Mouse (Mus musculus): ENCODE measurements around the gene Odf3. TPM values are rescaled to one million over a fixed set of nuclear protein-coding genes. Genes with fewer than 3 reads are reported as not detected.
A peak's percentile ranks its signal among the peaks of the same experiment; 100 is the strongest.

Odf3 gene
- polyA plus RNA-seq, 2 experiments: not detected

DNA sequence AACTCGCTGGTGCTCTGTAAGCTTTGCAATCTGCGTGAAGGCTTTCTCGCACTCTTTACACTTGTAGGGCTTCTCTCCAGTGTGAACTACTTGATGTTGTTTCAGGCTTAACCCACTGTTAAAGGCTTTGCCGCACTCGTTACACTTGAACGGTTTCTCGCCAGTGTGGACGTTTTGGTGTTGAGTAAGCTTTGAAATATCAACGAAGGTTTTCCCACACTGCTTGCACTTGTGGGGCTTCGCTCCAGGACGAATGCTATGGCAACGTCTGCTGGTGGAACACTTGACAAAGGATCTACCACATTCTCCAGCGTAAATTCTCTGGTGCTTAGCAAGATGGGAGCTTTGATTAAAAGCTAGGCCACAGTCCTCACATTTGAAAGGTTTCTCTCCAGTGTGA is 35.9 kb upstream of the Odf3 start:
- H3K9me3 ChIP-seq (ENCODE audit: control insufficient read depth, low read length): no peaks in the 10 kb centered on the region
- H3K4me1 ChIP-seq (replicated peaks; ENCODE audit: control insufficient read depth in 2 of 2, insufficient read depth in 2 of 2, low read length in 1 of 2): no peaks in the 10 kb centered on the region
- DNase-seq (ENCODE audit: low read depth in 3 of 3, low spot score in 3 of 3): no peak
- TF ChIP-seq EP300 (IDR thresholded peaks at IDR 0.05; ENCODE audit: low read depth) (no peak), CTCF (IDR thresholded peaks at IDR 0.05; ENCODE audit: low read depth) (no peak)
- no peak overlapping the region for H3K4me2 ChIP-seq (ENCODE audit: low read depth)
- H3K36me3 ChIP-seq (replicated peaks; ENCODE audit: control insufficient read depth, insufficient read depth, low read depth): no peaks in the 10 kb centered on the region
- ATAC-seq (ENCODE audit: insufficient read depth): no peak
- H3K9ac ChIP-seq (replicated peaks): no peak overlapping the region
- no peak overlapping the region for H3K27ac ChIP-seq
- no peaks in the 10 kb centered on the region for H3K27me3 ChIP-seq (ENCODE audit: control insufficient read depth, insufficient read depth, low read length)
- WGBS (ENCODE audit: insufficient replicate concordance): 78% methylated on average over 13 of the region's 13 CpGs
- no peak overlapping the region for H3K4me3 ChIP-seq (ENCODE audit: insufficient read depth in 1 of 2, low read depth in 2 of 2, low read length in 2 of 2)

DNA sequence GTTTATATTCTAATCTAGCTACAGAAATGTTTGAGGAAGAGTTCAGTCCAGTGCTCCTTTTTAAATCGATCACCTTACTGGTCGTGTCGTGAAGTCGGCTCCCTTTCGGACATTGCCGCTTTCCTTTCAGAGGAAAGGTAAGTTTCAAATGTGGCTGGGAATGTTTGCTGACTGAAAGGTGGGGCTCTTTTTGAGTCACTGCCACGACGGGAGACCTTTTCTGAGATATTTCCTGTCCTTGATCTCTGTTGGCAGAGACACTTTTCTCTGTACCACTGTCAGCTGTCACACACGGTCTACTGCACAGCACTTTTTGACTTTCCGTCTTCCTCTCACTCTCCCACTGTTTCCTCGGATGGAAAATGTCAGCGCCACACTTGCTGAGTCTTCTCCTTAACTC is 34.8 kb upstream of the Odf3 start:
- WGBS (ENCODE audit: insufficient replicate concordance): 69% methylated on average over 12 of the region's 12 CpGs

DNA sequence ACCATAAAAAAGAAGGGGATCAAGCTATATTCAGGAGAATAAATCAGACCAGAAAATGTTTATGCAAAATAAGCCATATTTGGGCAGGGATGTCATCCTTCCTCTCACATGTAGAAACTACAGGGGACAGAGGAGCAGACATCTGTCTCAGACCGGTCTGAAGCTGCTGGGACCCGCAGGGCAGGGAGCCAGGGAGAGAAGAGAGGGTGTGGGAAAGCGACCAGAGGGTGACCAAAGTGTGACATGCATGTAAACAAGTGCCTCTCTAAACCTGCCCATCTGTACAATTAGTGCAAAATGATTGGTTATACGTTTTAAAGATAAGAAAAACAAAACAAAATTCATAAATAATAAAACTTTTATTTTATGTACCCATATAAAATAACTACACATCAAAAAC is 27.4 kb upstream of the Odf3 start:
- no peaks in the 10 kb centered on the region for H3K36me3 ChIP-seq (replicated peaks; ENCODE audit: control insufficient read depth, insufficient read depth, low read depth)
- no peak overlapping the region for H3K4me2 ChIP-seq (ENCODE audit: low read depth)
- 50% methylated on average over 4 of the region's 4 CpGs for WGBS (ENCODE audit: insufficient replicate concordance)
- no peak overlapping the region for H3K4me3 ChIP-seq (ENCODE audit: insufficient read depth in 1 of 2, low read depth in 2 of 2, low read length in 2 of 2)
- no peaks in the 10 kb centered on the region for H3K4me1 ChIP-seq (replicated peaks; ENCODE audit: control insufficient read depth in 2 of 2, insufficient read depth in 2 of 2, low read length in 1 of 2)
- DNase-seq (ENCODE audit: low read depth in 3 of 3, low spot score in 3 of 3) (no peak), ATAC-seq (ENCODE audit: insufficient read depth) (no peak)
- no peaks in the 10 kb centered on the region for H3K27me3 ChIP-seq (ENCODE audit: control insufficient read depth, insufficient read depth, low read length)
- H3K9ac ChIP-seq (replicated peaks): no peak overlapping the region
- TF ChIP-seq EP300 (IDR thresholded peaks at IDR 0.05; ENCODE audit: low read depth) (no peak), CTCF (IDR thresholded peaks at IDR 0.05; ENCODE audit: low read depth) (no peak)
- H3K27ac ChIP-seq: no peak overlapping the region
- no peaks in the 10 kb centered on the region for H3K9me3 ChIP-seq (ENCODE audit: control insufficient read depth, low read length)

More for the DNA sequence above, 34.8 kb upstream of the Odf3 start:
- Histone ChIP-seq H3K4me3 (ENCODE audit: insufficient read depth in 1 of 2, low read depth in 2 of 2, low read length in 2 of 2) (no peak overlapping the region), H3K9ac (replicated peaks) (no peak overlapping the region), H3K9me3 (ENCODE audit: control insufficient read depth, low read length) (no peaks in the 10 kb centered on the region), H3K36me3 (replicated peaks; ENCODE audit: control insufficient read depth, insufficient read depth, low read depth) (no peaks in the 10 kb centered on the region), H3K27me3 (ENCODE audit: control insufficient read depth, insufficient read depth, low read length) (no peaks in the 10 kb centered on the region), H3K4me1 (replicated peaks; ENCODE audit: control insufficient read depth in 2 of 2, insufficient read depth in 2 of 2, low read length in 1 of 2) (no peaks in the 10 kb centered on the region), H3K27ac (no peak overlapping the region), H3K4me2 (ENCODE audit: low read depth) (no peak overlapping the region)
- no peak for TF ChIP-seq CTCF (IDR thresholded peaks at IDR 0.05; ENCODE audit: low read depth)
- no peak for TF ChIP-seq EP300 (IDR thresholded peaks at IDR 0.05; ENCODE audit: low read depth)
- DNase-seq (ENCODE audit: low read depth in 3 of 3, low spot score in 3 of 3) (no peak), ATAC-seq (ENCODE audit: insufficient read depth) (no peak)

DNA sequence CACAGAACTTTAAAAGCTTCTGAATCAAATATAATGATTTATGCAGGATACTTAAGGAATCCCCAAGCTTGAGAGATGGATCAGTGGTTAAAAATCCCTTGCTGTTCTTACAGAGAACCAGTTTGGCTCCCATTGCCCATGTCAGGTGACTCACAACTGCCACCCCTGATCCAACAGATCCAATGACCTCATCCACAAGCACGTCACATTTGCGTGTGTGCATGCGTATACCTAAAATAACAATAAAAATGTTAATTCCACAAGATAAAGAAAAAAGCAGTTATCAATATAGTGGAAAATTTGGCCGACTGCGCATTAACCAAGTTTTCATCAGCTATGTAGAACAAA is 26.3 kb upstream of the Odf3 start:
- H3K9ac ChIP-seq (replicated peaks): no peak overlapping the region
- peak overlapping the region in 1 of 2 experiments; percentile 45; a peak in 2 of 4 replicates for H3K4me3 ChIP-seq (ENCODE audit: insufficient read depth in 1 of 2, low read depth in 2 of 2, low read length in 2 of 2)

DNA sequence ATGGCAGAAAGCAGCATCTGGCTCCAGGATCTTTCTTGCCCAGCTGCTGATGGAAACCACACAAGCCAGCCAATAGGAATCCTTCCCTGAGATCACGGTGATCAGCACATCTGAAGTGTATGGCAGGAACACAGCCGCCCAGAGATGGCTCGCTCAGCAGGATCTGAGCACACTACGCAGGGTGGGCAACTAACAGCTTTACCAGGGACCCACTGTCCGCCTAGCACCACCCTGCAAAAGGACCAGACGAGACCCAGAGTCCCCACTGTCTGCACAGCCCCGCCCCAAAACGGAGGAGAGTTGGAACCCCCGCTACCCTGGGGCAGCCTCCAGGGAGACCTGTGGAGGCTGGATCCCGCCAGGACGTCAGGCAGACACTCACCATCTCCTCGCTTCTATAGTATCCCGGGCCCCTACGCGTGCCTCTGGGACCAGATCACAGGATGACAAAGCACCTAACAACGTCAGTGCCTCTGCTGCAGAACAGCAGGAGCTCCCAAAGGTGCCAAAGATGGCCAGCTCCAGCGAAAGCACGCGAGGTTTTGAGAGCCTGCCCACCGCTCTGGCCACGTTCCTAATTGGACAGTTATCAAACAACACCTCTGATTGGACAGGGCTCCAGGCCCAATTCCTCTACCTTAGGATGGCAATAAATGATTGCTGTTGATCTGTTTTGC is 25.8 kb upstream of the Odf3 start, which contains the start of gene Zfp941:
Zfp941 (minus strand) TSS at position 526 of the 677 bp plus-strand sequence.
- Histone ChIP-seq H3K4me2 (ENCODE audit: low read depth) (peak within 1 kb of the TSS; percentile 61), H3K4me1 (replicated peaks; ENCODE audit: control insufficient read depth in 2 of 2, insufficient read depth in 2 of 2, low read length in 1 of 2) (no peaks in the 10 kb centered on the region), H3K27me3 (ENCODE audit: control insufficient read depth, insufficient read depth, low read length) (no peaks in the 10 kb centered on the region), H3K27ac (no peak within 1 kb of the TSS), H3K9me3 (ENCODE audit: control insufficient read depth, low read length) (no peaks in the 10 kb centered on the region), H3K4me3 (ENCODE audit: insufficient read depth in 1 of 2, low read depth in 2 of 2, low read length in 2 of 2) (peak within 1 kb of the TSS; percentile 45 to 52), H3K36me3 (replicated peaks; ENCODE audit: control insufficient read depth, insufficient read depth, low read depth) (no peaks in the 10 kb centered on the region), H3K9ac (replicated peaks) (no peak within 1 kb of the TSS)
- ATAC-seq (ENCODE audit: insufficient read depth) (peak; percentile 69), DNase-seq (ENCODE audit: low read depth in 3 of 3, low spot score in 3 of 3) (peak; percentile 14 to 24 (median 15))
- TF ChIP-seq CTCF (IDR thresholded peaks at IDR 0.05; ENCODE audit: low read depth) (no peak), EP300 (IDR thresholded peaks at IDR 0.05; ENCODE audit: low read depth) (no peak)
- WGBS (ENCODE audit: insufficient replicate concordance): 4% methylated on average over 21 of the region's 21 CpGs

More for the DNA sequence above, 26.3 kb upstream of the Odf3 start:
- DNase-seq (ENCODE audit: low read depth in 3 of 3, low spot score in 3 of 3) (no peak), ATAC-seq (ENCODE audit: insufficient read depth) (no peak)
- Histone ChIP-seq H3K27me3 (ENCODE audit: control insufficient read depth, insufficient read depth, low read length) (no peaks in the 10 kb centered on the region), H3K36me3 (replicated peaks; ENCODE audit: control insufficient read depth, insufficient read depth, low read depth) (no peaks in the 10 kb centered on the region), H3K9me3 (ENCODE audit: control insufficient read depth, low read length) (no peaks in the 10 kb centered on the region), H3K4me2 (ENCODE audit: low read depth) (peak overlapping the region; percentile 61), H3K4me1 (replicated peaks; ENCODE audit: control insufficient read depth in 2 of 2, insufficient read depth in 2 of 2, low read length in 1 of 2) (no peaks in the 10 kb centered on the region), H3K27ac (no peak overlapping the region)
- WGBS (ENCODE audit: insufficient replicate concordance): 61% methylated on average over 5 of the region's 5 CpGs
- TF ChIP-seq EP300 (IDR thresholded peaks at IDR 0.05; ENCODE audit: low read depth) (no peak), CTCF (IDR thresholded peaks at IDR 0.05; ENCODE audit: low read depth) (no peak)
